Mouse (Mus musculus) erythroid progenitor cell, adult 5-6 weeks (primary cell): ENCODE results near the gene Paqr8. TPM values are rescaled to one million over a fixed set of nuclear protein-coding genes. Genes with fewer than 3 reads are reported as not detected.
"Not testable (repeated sequence)": the region's sequence is repeated elsewhere in the genome, so short reads cannot be mapped to it uniquely, and the experiment has no call there.

Experiments used
- ATAC-seq: replicated peaks from 2 replicates; pipeline ENCODE4 v1.8.0; 2016; ENCODE audit warnings: moderate number of reproducible peaks, mild to moderate bottlenecking, moderate TSS enrichment, inconsistent platforms; ENCODE audit not compliant: poor library complexity, low FRiP score, severe bottlenecking
- total RNA-seq, 2 experiments: library from RNA; stranded (forward) in 1 of 2; stranded (reverse) in 1 of 2; fragments of 150-400 nt in 1 of 2; fragments of 186-747, 209-891 nt in 1 of 2; gene quantifications; 2 replicates each; pipeline versions ENCODE4 v1.2.3 to v1.2.4; 2015 to 2017; ENCODE audit warnings: low replicate concordance in 2 of 2

Paqr8 gene
- total RNA-seq, 2 experiments from 2014 or later, result 0.42 TPM; not detected in 1

GRCm38 (mm10) chr1:20906128-20906515 lies 15.7 kb downstream of the Paqr8 start:
- no peak for ATAC-seq

GRCm38 (mm10) chr1:20908541-20908940 lies 18.1 kb downstream of the Paqr8 start:
- no peak for ATAC-seq

GRCm38 (mm10) chr1:20912115-20912514 lies 21.7 kb downstream of the Paqr8 start:
- no peak for ATAC-seq

- no peak for ATAC-seq
Measured at GRCm38 (mm10) chr1:20912527-20913171, 22.2 kb downstream of the Paqr8 start.

- ATAC-seq, result no peak
Measured at GRCm38 (mm10) chr1:20914769-20915168, 24.4 kb downstream of the Paqr8 start.

GRCm38 (mm10) chr1:20915608-20916007 lies 25.2 kb downstream of the Paqr8 start:
- no peak for ATAC-seq

GRCm38 (mm10) chr1:20917496-20918050 lies 27.2 kb downstream of the Paqr8 start:
- ATAC-seq, result no peak

- ATAC-seq, result no peak
Measured at GRCm38 (mm10) chr1:20919728-20920127, 29.3 kb downstream of the Paqr8 start.

- ATAC-seq, result no peak
Measured at GRCm38 (mm10) chr1:20921081-20921528, 30.7 kb downstream of the Paqr8 start.

- ATAC-seq, result no peak
Measured at GRCm38 (mm10) chr1:20922612-20923399, 32.4 kb downstream of the Paqr8 start.

GRCm38 (mm10) chr1:20925324-20925723 lies 34.9 kb downstream of the Paqr8 start:
- not testable (repeated sequence) for ATAC-seq

GRCm38 (mm10) chr1:20925926-20926325 lies 35.5 kb downstream of the Paqr8 start:
- no peak for ATAC-seq

GRCm38 (mm10) chr1:20926376-20926775 lies 36.0 kb downstream of the Paqr8 start:
- no peak for ATAC-seq

- ATAC-seq, result no peak
Measured at GRCm38 (mm10) chr1:20928487-20928886, 38.1 kb downstream of the Paqr8 start.

GRCm38 (mm10) chr1:20933457-20933856 lies 43.1 kb downstream of the Paqr8 start:
- 0 out of 2 replicates have a peak, but pooled peaks have one; percentile 45 for ATAC-seq

- ATAC-seq, result peak; percentile 54; the same call in 1 of the 2 replicates
Measured at GRCm38 (mm10) chr1:20935106-20935505, 44.7 kb downstream of the Paqr8 start.

GRCm38 (mm10) chr1:20939046-20939445 lies 48.6 kb downstream of the Paqr8 start:
- no peak for ATAC-seq

GRCm38 (mm10) chr1:20940151-20940550 lies 49.7 kb downstream of the Paqr8 start:
- ATAC-seq, result no peak

GRCm38 (mm10) chr1:20941322-20941721 lies 50.9 kb downstream of the Paqr8 start:
- no peak for ATAC-seq

- no peak for ATAC-seq
Measured at GRCm38 (mm10) chr1:20941857-20942256, 51.5 kb downstream of the Paqr8 start.

- no peak for ATAC-seq
Measured at GRCm38 (mm10) chr1:20943016-20943415, 52.6 kb downstream of the Paqr8 start.
